Mouse (Mus musculus) small intestine, adult 2 months (tissue): ENCODE measurements around the gene Gm10198.

ENCODE experiments used
- CTCF ChIP-seq: fragments of 200-500 bp; IDR thresholded peaks from 2 replicates; pipeline ENCODE4 v1.5.1; 2012; ENCODE audit warnings: low read depth, mild to moderate bottlenecking, control low read depth, inconsistent platforms, low read length, moderate library complexity, mixed read lengths; ENCODE audit not compliant: insufficient replicate concordance, insufficient read length; ENCODE audit errors: extremely low read depth
- POLR2A ChIP-seq: fragments of 200-500 bp; IDR thresholded peaks from 2 replicates; pipeline ENCODE4 v1.6.1; 2012; ENCODE audit warnings: low read depth, mild to moderate bottlenecking, control low read depth, inconsistent platforms, low read length, moderate library complexity

DNA sequence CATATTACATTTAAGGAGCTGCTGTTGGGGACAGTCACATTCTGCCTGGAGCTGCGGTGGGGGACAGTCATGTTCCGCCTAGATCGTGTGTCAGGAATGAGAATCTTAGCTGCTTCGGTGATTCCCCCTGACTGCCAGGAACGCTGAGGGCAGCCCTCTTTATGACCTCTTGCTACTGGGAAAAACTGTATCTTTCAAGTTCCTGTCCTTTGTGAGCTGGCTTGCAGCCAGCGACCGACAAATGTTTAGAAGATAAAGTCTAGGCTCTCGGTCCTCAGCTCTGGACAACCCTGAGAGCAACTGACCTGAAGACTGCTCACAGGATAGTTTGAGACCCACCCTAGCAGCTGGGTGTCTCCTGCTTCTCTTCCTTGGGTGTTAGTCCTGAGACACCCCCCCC lies 37.3 kb upstream of the Gm10198 start:
- no peak for TF ChIP-seq POLR2A
- TF ChIP-seq CTCF: no peak
